Mouse (Mus musculus) E14TG2a.4 (cell line): ENCODE data around the gene Mob1b.

Experiments used
- CTCF ChIP-seq: conservative IDR thresholded peaks from 2 replicates; pipeline ENCODE4 v1.5.1; 2014; ENCODE audit warnings: low read length
- NANOG ChIP-seq: IDR thresholded peaks from 2 replicates; pipeline ENCODE4 v1.6.1; 2014; ENCODE audit warnings: borderline replicate concordance, low read length, mixed read lengths
- POU5F1 ChIP-seq: IDR thresholded peaks from 2 replicates; pipeline ENCODE4 v1.6.1; 2014; ENCODE audit warnings: low read length, borderline replicate concordance

- TF ChIP-seq CTCF (peak; percentile 53), POU5F1 (no peak), NANOG (no peak)
These were observed 14.1 kb downstream of the Mob1b start for GRCm38 (mm10) chr5:88734786-88735185.
